Comparison of ENCODE assay signal across 9 mouse cellular contexts in genomic region chr8:25343160-25343602, GRCm38 (mm10).
DNase-seq lines count a peak whose midpoint lies in the region; ATAC-seq and TF ChIP-seq lines count a peak whose summit lies in the region.
"Had no signal": no experiment of that assay in that cellular context is flagged by ENCODE, and none has a peak within 500 bp of the region (broad histone marks: within the 10 kb centered on the region; RNA-seq: fewer than 3 reads in every experiment).

No protein-coding gene starts in this region.

- H3K4me3 ChIP-seq in forebrain, embryonic 11.5 days (ENCODE audit: low read depth, low read length): no peak overlapping the region
- H3K4me3 ChIP-seq in forebrain, postnatal 0 days (ENCODE audit: low read depth, low read length): no peak overlapping the region
- H3K4me3 ChIP-seq in limb, embryonic 15.5 days: no peak overlapping the region
- no peak overlapping the region for H3K4me3 ChIP-seq in left cerebral cortex, adult 2 months
- H3K4me3 ChIP-seq: neural tube, embryonic 12.5 days had no signal

- H3K9me3 ChIP-seq in forebrain, embryonic 11.5 days (ENCODE audit: control insufficient read depth, low read length): peaks cover 2% of the 10 kb centered on the region; the same call in 1 of the 2 replicates
- H3K9me3 ChIP-seq in forebrain, postnatal 0 days (ENCODE audit: low read length): no peaks in the 10 kb centered on the region
- no peaks in the 10 kb centered on the region for H3K9me3 ChIP-seq in limb, embryonic 15.5 days
- H3K9me3 ChIP-seq: neural tube, embryonic 12.5 days had no signal

- DNase-seq in forebrain, embryonic 11.5 days (ENCODE audit: low spot score): peak; percentile 63
- no peak for DNase-seq in forebrain, postnatal 0 days
- DNase-seq in embryo, embryonic 9.5 days (ENCODE audit: extremely low spot score): peak; percentile 75
- peak; percentile 69 for DNase-seq in heart, postnatal 25 days (ENCODE audit: low spot score)
- no peak for DNase-seq in spleen, postnatal 36 days (ENCODE audit: low spot score in 2 of 2)
- no peak for DNase-seq in left cerebral cortex, adult 2 months (ENCODE audit: extremely low spot score in 1 of 2, low spot score in 2 of 2)

- no peak overlapping the region for H3K27ac ChIP-seq in forebrain, embryonic 11.5 days (ENCODE audit: low read depth, low read length)
- H3K27ac ChIP-seq in forebrain, postnatal 0 days (ENCODE audit: low read depth, low read length): no peak overlapping the region
- H3K27ac ChIP-seq in limb, embryonic 15.5 days: peak overlapping the region; percentile 81
- H3K27ac ChIP-seq in left cerebral cortex, adult 2 months: no peak overlapping the region
- H3K27ac ChIP-seq: neural tube, embryonic 12.5 days had no signal

- WGBS in forebrain, embryonic 11.5 days: 86% methylated on average over 10 of the region's 10 CpGs
- WGBS in forebrain, postnatal 0 days: 86% methylated on average over 10 of the region's 10 CpGs
- WGBS in limb, embryonic 15.5 days: 14% methylated on average over 10 of the region's 10 CpGs

- no peak overlapping the region for H3K4me2 ChIP-seq in forebrain, embryonic 11.5 days (ENCODE audit: low read depth, low read length, severe bottlenecking)
- H3K4me2 ChIP-seq in forebrain, postnatal 0 days (ENCODE audit: low read depth): no peak overlapping the region
- peak overlapping the region; percentile 29 for H3K4me2 ChIP-seq in limb, embryonic 15.5 days
- H3K4me2 ChIP-seq: neural tube, embryonic 12.5 days had no signal

- no peak overlapping the region for H3K9ac ChIP-seq in forebrain, embryonic 11.5 days (ENCODE audit: low read length)
- no peak overlapping the region for H3K9ac ChIP-seq in forebrain, postnatal 0 days
- no peak overlapping the region for H3K9ac ChIP-seq in limb, embryonic 15.5 days
- H3K9ac ChIP-seq: neural tube, embryonic 12.5 days had no signal

- H3K27me3 ChIP-seq in forebrain, embryonic 11.5 days (ENCODE audit: control insufficient read depth, insufficient read depth, low read length): no peaks in the 10 kb centered on the region
- no peaks in the 10 kb centered on the region for H3K27me3 ChIP-seq in forebrain, postnatal 0 days (ENCODE audit: insufficient read depth, low read length)
- H3K27me3 ChIP-seq in limb, embryonic 15.5 days: no peaks in the 10 kb centered on the region
- H3K27me3 ChIP-seq: neural tube, embryonic 12.5 days had no signal

- intact Hi-C loops in heart, postnatal 25 days (cut with DNase I): no loop called here
- intact Hi-C loops in left cerebral cortex, adult 2 months (cut with DNase I): no loop called here

- no peak for TF ChIP-seq CTCF in forebrain, postnatal 0 days (IDR thresholded peaks at IDR 0.05; ENCODE audit: low read depth)
- no peak; the same call in 1 of the 2 replicates for TF ChIP-seq CTCF in left cerebral cortex, adult 2 months (IDR thresholded peaks at IDR 0.05)

- no peaks in the 10 kb centered on the region for H3K4me1 ChIP-seq in forebrain, embryonic 11.5 days (replicated peaks; ENCODE audit: control insufficient read depth, insufficient read depth, low read length)
- no peaks in the 10 kb centered on the region for H3K4me1 ChIP-seq in forebrain, postnatal 0 days (ENCODE audit: insufficient read depth)
- peaks cover 15% of the 10 kb centered on the region for H3K4me1 ChIP-seq in limb, embryonic 15.5 days
- H3K4me1 ChIP-seq: neural tube, embryonic 12.5 days had no signal

- no peak for ATAC-seq in forebrain, embryonic 11.5 days (replicated peaks; ENCODE audit: low FRiP score)
- ATAC-seq in forebrain, postnatal 0 days: no peak
- ATAC-seq in limb, embryonic 15.5 days (ENCODE audit: insufficient number of reproducible peaks, low FRiP score, low TSS enrichment, low read depth): peak; percentile 83
- no peak for ATAC-seq in cerebellum, adult (ENCODE audit: insufficient number of reproducible peaks, low FRiP score, low TSS enrichment)

- H3K36me3 ChIP-seq in forebrain, embryonic 11.5 days (ENCODE audit: control insufficient read depth, insufficient read depth, low read length): no peaks in the 10 kb centered on the region
- H3K36me3 ChIP-seq in forebrain, postnatal 0 days (ENCODE audit: insufficient read depth): no peaks in the 10 kb centered on the region
- no peaks in the 10 kb centered on the region for H3K36me3 ChIP-seq in limb, embryonic 15.5 days
- H3K36me3 ChIP-seq: neural tube, embryonic 12.5 days had no signal

Comparison
In these comparisons a context has a peak if more than half of its experiments do, and no peak if none do; other contexts are left out.
1. DNase-seq: peak in forebrain, embryonic 11.5 days (single experiment), embryo, embryonic 9.5 days (single experiment) and heart, postnatal 25 days (single experiment); none in forebrain, postnatal 0 days (single experiment), spleen, postnatal 36 days (0 of 2) and left cerebral cortex, adult 2 months (0 of 2).